Mouse (Mus musculus): ENCODE measurements at regions not wholly inside any gene's neighbourhood (a gene's known extent, or its start where the extent isn't known, plus 50 kb on each side); places are given as distances from the start of the nearest gene placed in this dataset.

- no peak for DNase-seq (ENCODE audit: low spot score)
These were observed 547.9 kb upstream of the Lrrc6 start for GRCm38 (mm10) chr15:67048621-67049020.

- DNase-seq (ENCODE audit: low spot score), result no peak
These were observed 547.4 kb upstream of the Lrrc6 start for GRCm38 (mm10) chr15:67048148-67048547.

- DNase-seq (ENCODE audit: low spot score), result no peak
These were observed 545.5 kb upstream of the Lrrc6 start for GRCm38 (mm10) chr15:67045920-67046804.

GRCm38 (mm10) chr15:67045329-67045728 lies 544.6 kb upstream of the Lrrc6 start:
- no peak for DNase-seq (ENCODE audit: low spot score)

- DNase-seq (ENCODE audit: low spot score), result no peak
These were observed 544.1 kb upstream of the Lrrc6 start for GRCm38 (mm10) chr15:67044806-67045205.

GRCm38 (mm10) chr15:67042131-67042530 lies 541.4 kb upstream of the Lrrc6 start:
- no peak for DNase-seq (ENCODE audit: low spot score)

GRCm38 (mm10) chr15:67040229-67040628 lies 539.5 kb upstream of the Lrrc6 start:
- DNase-seq (ENCODE audit: low spot score), result no peak

- DNase-seq (ENCODE audit: low spot score), result peak; percentile 71
These were observed 538.8 kb upstream of the Lrrc6 start for GRCm38 (mm10) chr15:67039421-67039907.

- no peak for DNase-seq (ENCODE audit: low spot score)
These were observed 536.9 kb upstream of the Lrrc6 start for GRCm38 (mm10) chr15:67037647-67038046.

GRCm38 (mm10) chr15:67036341-67036740 lies 535.6 kb upstream of the Lrrc6 start:
- DNase-seq (ENCODE audit: low spot score), result no peak

- DNase-seq (ENCODE audit: low spot score), result no peak
These were observed 533.2 kb upstream of the Lrrc6 start for GRCm38 (mm10) chr15:67033936-67034335.

- no peak for DNase-seq (ENCODE audit: low spot score)
These were observed 531.3 kb upstream of the Lrrc6 start for GRCm38 (mm10) chr15:67031866-67032526.

- no peak for DNase-seq (ENCODE audit: low spot score)
These were observed 530.3 kb upstream of the Lrrc6 start for GRCm38 (mm10) chr15:67030975-67031374.

GRCm38 (mm10) chr15:67028161-67028560 lies 527.5 kb upstream of the Lrrc6 start:
- no peak for DNase-seq (ENCODE audit: low spot score)

- no peak for DNase-seq (ENCODE audit: low spot score)
These were observed 527.0 kb upstream of the Lrrc6 start for GRCm38 (mm10) chr15:67027751-67028150.

- DNase-seq (ENCODE audit: low spot score), result no peak
These were observed 525.0 kb upstream of the Lrrc6 start for GRCm38 (mm10) chr15:67025746-67026145.

- no peak for DNase-seq (ENCODE audit: low spot score)
These were observed 523.7 kb upstream of the Lrrc6 start for GRCm38 (mm10) chr15:67024386-67024785.

- no peak for DNase-seq (ENCODE audit: low spot score)
These were observed 522.4 kb upstream of the Lrrc6 start for GRCm38 (mm10) chr15:67023081-67023480.

GRCm38 (mm10) chr15:67021391-67021790 lies 520.7 kb upstream of the Lrrc6 start:
- no peak for DNase-seq (ENCODE audit: low spot score)

- no peak for DNase-seq (ENCODE audit: low spot score)
These were observed 519.2 kb upstream of the Lrrc6 start for GRCm38 (mm10) chr15:67019891-67020290.

GRCm38 (mm10) chr15:67019194-67019661 lies 518.5 kb upstream of the Lrrc6 start:
- DNase-seq (ENCODE audit: low spot score), result peak; percentile 54

Data from gastrocnemius, adult 18-20 months (tissue).